Mouse (Mus musculus) E14TG2a.4 (cell line): ENCODE results near the gene Agrn.

Source experiments
- CTCF ChIP-seq: conservative IDR thresholded peaks from 2 replicates; pipeline ENCODE4 v1.5.1; 2014; ENCODE audit warnings: low read length
- NANOG ChIP-seq: IDR thresholded peaks from 2 replicates; pipeline ENCODE4 v1.6.1; 2014; ENCODE audit warnings: borderline replicate concordance, low read length, mixed read lengths

- TF ChIP-seq CTCF, result no peak
- no peak for TF ChIP-seq NANOG
Measured at GRCm38 (mm10) chr4:156216196-156216595, 18.9 kb upstream of the Agrn start.
